Mouse (Mus musculus) cortical plate, adult 2 months (tissue): ENCODE measurements around the gene Crip1. TPM values are rescaled to one million over a fixed set of nuclear protein-coding genes. Genes with fewer than 3 reads are reported as not detected.

ENCODE experiments used
- H3K27ac ChIP-seq: fragments of 200-500 bp; 2 replicates; pipeline ENCODE4 v1.5.1; 2012; ENCODE audit warnings: low read length, control low read depth, inconsistent platforms; ENCODE audit not compliant: insufficient read depth
- H3K4me1 ChIP-seq: fragments of 200-500 bp; 2 replicates; pipeline ENCODE4 v1.6.1; 2011; ENCODE audit warnings: low read length; ENCODE audit not compliant: control insufficient read depth, insufficient read depth
- H3K4me3 ChIP-seq: fragments of 200-500 bp; 2 replicates; pipeline ENCODE4 v1.5.1; 2011; ENCODE audit warnings: mild to moderate bottlenecking, low read length, control low read depth; ENCODE audit not compliant: insufficient read depth
- CTCF ChIP-seq: fragments of 200-500 bp; IDR thresholded peaks from 2 replicates; pipeline ENCODE4 v1.5.1; 2011; ENCODE audit warnings: mild to moderate bottlenecking, control low read depth, low read length; ENCODE audit not compliant: insufficient read depth; ENCODE audit errors: extremely low read depth
- POLR2A ChIP-seq: fragments of 200-500 bp; IDR thresholded peaks from 2 replicates; pipeline ENCODE4 v1.6.1; 2011; ENCODE audit warnings: mild to moderate bottlenecking, low read length, control low read depth; ENCODE audit not compliant: insufficient read depth; ENCODE audit errors: extremely low read depth
- polyA plus RNA-seq: library from polyadenylated mRNA; depleted of rRNA; stranded (reverse); fragments of >200 nt; gene quantifications from 2 replicates; pipeline ENCODE4 v1.2.3, GENCODE M21; 2012

Gene Crip1
- polyA plus RNA-seq, 1 experiment, result 70.7 TPM

DNA sequence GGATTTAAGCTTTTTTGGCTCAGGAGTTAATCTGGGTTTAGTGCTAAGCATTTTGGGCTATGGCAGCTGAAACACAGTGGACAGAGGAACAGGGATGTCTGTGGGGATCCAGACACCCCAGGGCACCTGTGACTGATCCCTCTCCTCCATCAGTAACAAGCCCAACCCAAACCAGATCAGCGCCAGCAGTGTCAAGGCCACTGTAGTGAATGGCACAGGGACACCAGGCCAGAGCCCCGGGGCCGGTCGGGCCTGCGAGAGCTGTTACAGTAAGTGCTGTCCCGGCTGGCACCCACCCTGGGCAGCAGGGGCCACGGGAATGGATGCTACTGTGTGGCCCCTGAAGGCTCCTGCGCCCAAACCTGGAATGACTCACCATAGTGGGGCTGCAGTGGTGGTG is 15.4 kb upstream of the Crip1 start:
- TF ChIP-seq POLR2A, result no peak
- no peak for TF ChIP-seq CTCF
- H3K4me3 ChIP-seq, result no peak overlapping the region
- no peaks in the 10 kb centered on the region for H3K4me1 ChIP-seq
- no peak overlapping the region for H3K27ac ChIP-seq

GRCm38 (mm10) chr12:113131601-113132000 is 14.5 kb upstream of the Crip1 start:
- Histone ChIP-seq H3K27ac (no peak overlapping the region), H3K4me1 (no peaks in the 10 kb centered on the region), H3K4me3 (no peak overlapping the region)
- TF ChIP-seq CTCF (no peak), POLR2A (no peak)

DNA sequence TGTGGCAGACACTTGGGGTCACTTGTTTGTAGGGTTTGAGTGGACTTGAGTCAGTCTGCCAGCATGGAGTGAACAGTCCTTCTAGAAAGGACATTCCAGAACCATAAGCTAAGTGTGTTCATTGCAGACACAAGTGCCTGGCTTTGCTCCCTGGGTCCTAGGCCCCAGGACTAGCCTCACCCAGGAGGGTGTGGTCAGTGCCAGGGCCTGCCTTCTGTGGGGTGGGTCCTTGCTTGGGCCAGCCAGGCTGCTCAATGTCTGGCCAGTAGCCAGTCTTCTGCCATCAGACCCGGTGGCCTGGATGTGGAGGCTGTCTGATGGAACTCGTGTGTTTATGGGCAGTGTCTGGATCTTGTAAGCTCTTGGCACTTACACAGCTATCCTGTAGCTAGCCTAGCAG is 13.5 kb upstream of the Crip1 start:
- TF ChIP-seq POLR2A (no peak), CTCF (no peak)
- H3K4me3 ChIP-seq, result no peak overlapping the region
- no peaks in the 10 kb centered on the region for H3K4me1 ChIP-seq
- peak overlapping the region; percentile 43; the same call in 1 of the 2 replicates for H3K27ac ChIP-seq

GRCm38 (mm10) chr12:113133260-113133659 is 12.9 kb upstream of the Crip1 start:
- TF ChIP-seq POLR2A, result no peak
- TF ChIP-seq CTCF, result no peak
- no peak overlapping the region for H3K4me3 ChIP-seq
- H3K4me1 ChIP-seq, result no peaks in the 10 kb centered on the region
- H3K27ac ChIP-seq, result peak overlapping the region; percentile 63; the same call in 1 of the 2 replicates

GRCm38 (mm10) chr12:113133861-113134403 is 12.2 kb upstream of the Crip1 start:
- no peak overlapping the region for H3K4me3 ChIP-seq
- peak overlapping the region; percentile 51; the same call in 1 of the 2 replicates for H3K27ac ChIP-seq
- no peak for TF ChIP-seq POLR2A
- no peak for TF ChIP-seq CTCF
- peaks cover under 1% of the 10 kb centered on the region; the same call in 1 of the 2 replicates for H3K4me1 ChIP-seq

DNA sequence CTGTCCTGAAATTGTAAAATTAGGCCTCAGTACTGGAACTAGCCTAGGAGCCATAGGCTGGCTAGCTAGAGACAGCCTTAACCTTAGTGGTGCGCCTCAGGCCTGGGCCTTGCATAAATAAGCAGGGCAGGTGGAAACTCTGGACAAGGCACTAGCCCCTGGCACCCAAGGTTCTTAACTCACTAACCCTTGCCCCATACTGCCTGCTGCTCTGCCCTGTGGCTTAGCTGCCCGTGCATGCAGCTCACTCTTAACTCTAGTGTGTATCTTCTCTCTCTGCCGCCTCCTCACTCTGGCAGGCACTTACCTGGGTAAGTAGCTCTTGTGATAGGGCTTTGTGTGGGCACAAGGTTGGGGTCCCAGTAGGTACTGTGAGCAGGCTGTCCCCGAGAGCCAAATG is 11.6 kb upstream of the Crip1 start:
- TF ChIP-seq POLR2A, result no peak
- TF ChIP-seq CTCF, result no peak

DNA sequence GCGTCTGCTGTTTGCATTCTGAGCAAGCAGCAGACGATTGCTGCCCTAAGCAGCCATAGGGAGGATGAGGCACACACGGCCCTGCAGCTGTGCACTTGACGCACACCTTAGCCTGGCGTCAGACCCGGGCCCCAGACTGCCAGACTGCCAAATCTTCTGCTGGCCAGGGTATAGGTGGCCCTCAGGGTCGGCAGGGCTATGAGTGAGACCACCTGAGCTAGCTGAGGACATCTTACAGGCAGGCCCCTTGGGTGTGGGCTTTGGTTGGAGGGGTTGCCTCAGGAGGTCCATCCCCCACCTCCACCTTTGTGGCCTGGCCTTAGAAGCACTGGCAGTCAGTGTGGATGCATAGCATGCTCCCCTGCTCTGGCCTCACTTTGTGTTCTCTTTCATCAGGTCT is 10.7 kb upstream of the Crip1 start:
- no peak for TF ChIP-seq POLR2A
- no peak for TF ChIP-seq CTCF
- no peak overlapping the region for H3K4me3 ChIP-seq
- H3K4me1 ChIP-seq, result peaks cover 8% of the 10 kb centered on the region
- no peak overlapping the region for H3K27ac ChIP-seq

More for the DNA sequence above, 11.6 kb upstream of the Crip1 start:
- H3K4me1 ChIP-seq, result peaks cover 6% of the 10 kb centered on the region
- H3K27ac ChIP-seq, result no peak overlapping the region
- H3K4me3 ChIP-seq, result no peak overlapping the region

DNA sequence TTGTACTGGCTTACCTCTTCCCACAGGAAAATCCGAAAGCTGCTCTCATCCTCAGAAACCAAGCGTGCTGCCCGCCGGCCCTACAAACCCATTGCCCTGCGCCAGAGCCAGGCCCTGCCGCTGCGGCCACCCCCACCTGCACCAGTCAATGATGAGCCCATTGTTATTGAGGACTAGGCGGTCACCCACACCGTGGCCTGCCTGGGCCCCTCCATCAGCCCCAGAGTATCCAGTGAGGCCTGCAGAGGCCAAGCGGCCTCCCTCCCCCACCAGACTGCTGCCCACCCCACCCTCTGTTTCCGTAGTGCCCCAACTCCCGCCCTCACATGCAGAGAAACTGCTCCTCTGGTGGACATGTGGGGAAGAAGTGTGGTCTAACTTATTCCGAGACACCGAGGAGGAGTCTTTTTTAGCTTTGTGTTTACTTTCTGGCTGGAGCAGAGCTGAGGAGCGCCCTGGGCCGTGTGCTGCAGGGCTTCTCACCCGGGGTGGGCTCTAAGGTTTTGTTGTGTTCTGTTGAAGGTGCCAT is 9.6 kb upstream of the Crip1 start:
- Histone ChIP-seq H3K4me3 (no peak overlapping the region), H3K4me1 (peaks cover 8% of the 10 kb centered on the region), H3K27ac (no peak overlapping the region)
- no peak for TF ChIP-seq CTCF
- TF ChIP-seq POLR2A, result no peak

DNA sequence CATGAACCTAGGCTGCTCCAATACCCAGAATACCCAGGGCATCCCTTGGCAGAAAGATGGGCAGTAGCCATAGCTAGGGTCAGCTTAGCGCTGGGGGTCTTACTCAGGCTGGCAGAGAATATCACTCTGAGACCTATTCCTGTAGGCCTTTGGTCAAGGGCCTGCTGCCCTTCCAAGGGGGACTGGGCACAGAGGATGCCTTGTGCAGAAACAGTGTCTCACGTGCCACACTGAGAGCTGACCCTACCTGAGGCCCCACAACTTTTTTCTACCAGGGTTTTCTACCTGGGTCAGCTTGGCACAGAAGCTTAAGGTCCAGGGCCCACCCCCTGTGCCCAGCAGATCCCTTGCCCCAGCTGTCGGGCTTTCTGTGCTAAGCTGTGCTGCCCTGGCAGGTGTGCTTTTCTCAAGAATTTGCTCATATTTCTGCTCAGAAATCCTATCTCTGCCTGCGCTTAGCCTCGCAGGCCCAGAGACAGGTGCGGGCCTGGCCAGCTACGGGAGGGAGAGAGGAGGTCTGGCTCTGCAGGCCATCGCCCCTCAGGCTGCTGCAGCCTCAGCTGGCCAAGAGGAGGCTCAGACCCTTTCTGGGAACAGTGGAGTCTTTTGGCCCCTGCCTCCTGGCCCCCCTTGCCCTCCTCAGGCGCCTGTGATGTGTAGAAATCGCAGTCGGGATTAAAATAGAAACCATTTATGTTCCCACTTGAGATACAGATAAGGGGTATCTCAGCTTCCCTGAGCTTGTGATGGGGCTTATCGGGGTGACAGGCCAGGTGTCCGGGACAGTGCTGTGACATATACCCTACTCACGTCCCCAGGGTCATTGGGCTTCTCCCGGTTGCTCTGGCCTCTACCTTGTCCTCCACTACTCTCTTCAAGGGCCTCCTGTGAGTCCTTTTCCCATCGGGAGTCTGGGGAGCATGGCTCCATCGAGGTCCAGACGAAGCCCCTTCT is 8.6 kb upstream of the Crip1 start:
- TF ChIP-seq CTCF (no peak), POLR2A (no peak)
- H3K4me3 ChIP-seq, result no peak overlapping the region
- peaks cover 8% of the 10 kb centered on the region for H3K4me1 ChIP-seq
- no peak overlapping the region for H3K27ac ChIP-seq

DNA sequence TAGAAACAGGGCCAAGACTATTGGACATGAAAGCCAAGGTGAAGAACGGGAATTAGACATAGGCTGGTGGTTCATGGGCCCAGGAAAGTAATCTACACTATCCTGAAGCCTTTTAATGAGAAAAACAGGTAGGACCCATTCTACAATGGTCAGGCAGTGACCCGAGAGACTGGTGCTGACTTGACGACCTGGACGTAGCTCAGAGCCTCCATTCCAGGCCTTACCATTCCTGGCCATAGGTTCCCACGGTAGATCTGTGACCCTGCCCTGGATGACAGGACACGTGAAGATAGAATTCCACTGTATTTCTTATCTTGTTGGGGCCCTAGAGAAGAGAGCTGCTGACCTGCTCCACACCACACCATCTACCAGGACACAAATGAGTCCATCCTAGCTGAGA is 7.8 kb upstream of the Crip1 start:
- peaks cover 8% of the 10 kb centered on the region for H3K4me1 ChIP-seq
- no peak overlapping the region for H3K4me3 ChIP-seq
- TF ChIP-seq POLR2A, result no peak
- no peak for TF ChIP-seq CTCF
- H3K27ac ChIP-seq, result peak overlapping the region; percentile 72; the same call in 1 of the 2 replicates
